ENCODE assay signal across 28 mouse cellular contexts in genomic region chr6:99368118-99368753, GRCm38 (mm10).
DNase-seq lines count a peak whose midpoint lies in the region; ATAC-seq and TF ChIP-seq lines count a peak whose summit lies in the region.
"Had no signal": no experiment of that assay in that cellular context is flagged by ENCODE, and none has a peak within 500 bp of the region (broad histone marks: within the 10 kb centered on the region; RNA-seq: fewer than 3 reads in every experiment).

No protein-coding gene starts in this region.

- H3K4me2 ChIP-seq in forebrain, embryonic 16.5 days (ENCODE audit: low read length), result no peak overlapping the region
- H3K4me2 ChIP-seq: forebrain, embryonic 15.5 days; heart, embryonic 12.5 days; kidney, embryonic 15.5 days; lung, embryonic 15.5 days; midbrain, embryonic 12.5 days; neural tube, embryonic 12.5 days had no signal

- H3K27ac ChIP-seq in bone marrow, adult 2 months (ENCODE audit: control insufficient read depth, insufficient read depth, low read depth, low read length, poor library complexity), result peak overlapping the region; percentile 53
- H3K27ac ChIP-seq in forebrain, embryonic 16.5 days (ENCODE audit: low read length), result no peak overlapping the region
- H3K27ac ChIP-seq: embryonic facial prominence, embryonic 10.5 days; forebrain, embryonic 15.5 days; kidney, embryonic 15.5 days; left cerebral cortex, adult 2 months; liver, embryonic 14.5 days; lung, embryonic 15.5 days; midbrain, embryonic 12.5 days; neural tube, embryonic 12.5 days had no signal

- no peaks in the 10 kb centered on the region for H3K9me3 ChIP-seq in forebrain, embryonic 16.5 days (ENCODE audit: control insufficient read depth, low read length)
- H3K9me3 ChIP-seq: embryonic facial prominence, embryonic 10.5 days; forebrain, embryonic 15.5 days; G1E; heart, embryonic 12.5 days; kidney, embryonic 15.5 days; lung, embryonic 15.5 days; midbrain, embryonic 12.5 days; neural tube, embryonic 12.5 days had no signal

- DNase-seq in heart, adult 11 months, result peak; percentile 70
- DNase-seq in heart, postnatal 25 days (ENCODE audit: low spot score), result no peak
- DNase-seq in A20 (ENCODE audit: low read depth, low spot score), result peak; percentile 70
- peak; percentile 26 for DNase-seq in naive thymus-derived CD4-positive, alpha-beta T cell, adult 2 months (ENCODE audit: low read depth)
- DNase-seq in layer of hippocampus, adult 8-10 months (ENCODE audit: low spot score in 2 of 2), result no peak
- DNase-seq in ovary, postnatal 10 days (ENCODE audit: low spot score), result no peak
- DNase-seq: adrenal gland, postnatal 36 days; cerebellum, adult 11 months; cerebellum, adult 9-11 months; gastrocnemius, postnatal 10 days; heart, adult 18-20 months; heart, postnatal 10 days; kidney, postnatal 36 days; lung, postnatal 4 days; right cerebral cortex, adult 18-20 months had no signal

- H3K36me3 ChIP-seq in forebrain, embryonic 16.5 days (ENCODE audit: control insufficient read depth, insufficient read depth), result no peaks in the 10 kb centered on the region; the same call in 1 of the 2 replicates
- H3K36me3 ChIP-seq: forebrain, embryonic 15.5 days; heart, embryonic 12.5 days; kidney, embryonic 15.5 days; lung, embryonic 15.5 days; neural tube, embryonic 12.5 days had no signal

- no peak for TF ChIP-seq POLR2A in bone marrow, adult 2 months (IDR thresholded peaks at IDR 0.05; ENCODE audit: borderline replicate concordance, control insufficient read depth, low read depth, low read length)

- intact Hi-C loops in heart, postnatal 25 days (cut with DNase I), result no loop called here

- ATAC-seq in forebrain, embryonic 16.5 days, result no peak
- ATAC-seq: forebrain, embryonic 15.5 days; intestine, postnatal 0 days had no signal

- peaks cover 2% of the 10 kb centered on the region for H3K4me1 ChIP-seq in bone marrow, adult 2 months (ENCODE audit: control insufficient read depth, insufficient read depth, low read length)
- no peaks in the 10 kb centered on the region; the same call in 1 of the 2 replicates for H3K4me1 ChIP-seq in forebrain, embryonic 16.5 days (replicated peaks; ENCODE audit: control insufficient read depth, insufficient read depth, low read length)
- H3K4me1 ChIP-seq: neural tube, embryonic 12.5 days had no signal

- WGBS in bone marrow, adult 2 months, result 32% methylated on average over 4 of the region's 4 CpGs
- 90% methylated on average over 4 of the region's 4 CpGs for WGBS in forebrain, embryonic 16.5 days

- H3K9ac ChIP-seq in forebrain, embryonic 16.5 days (replicated peaks; ENCODE audit: low read depth, low read length), result no peak overlapping the region
- H3K9ac ChIP-seq: forebrain, embryonic 15.5 days; heart, embryonic 12.5 days; kidney, embryonic 15.5 days; liver, embryonic 14.5 days; lung, embryonic 15.5 days; midbrain, embryonic 12.5 days; neural tube, embryonic 12.5 days had no signal

- H3K4me3 ChIP-seq in bone marrow, adult 2 months (replicated peaks; ENCODE audit: control insufficient read depth, low read depth, low read length), result no peak overlapping the region
- H3K4me3 ChIP-seq in forebrain, embryonic 16.5 days (replicated peaks; ENCODE audit: low read length), result no peak overlapping the region
- H3K4me3 ChIP-seq: embryonic facial prominence, embryonic 10.5 days; forebrain, embryonic 15.5 days; heart, embryonic 12.5 days; kidney, embryonic 15.5 days; left cerebral cortex, adult 2 months; lung, embryonic 15.5 days; midbrain, embryonic 12.5 days; neural tube, embryonic 12.5 days had no signal

- TF ChIP-seq CTCF in bone marrow, adult 2 months (IDR thresholded peaks at IDR 0.05; ENCODE audit: control insufficient read depth, insufficient read depth, low read length), result no peak

- no peaks in the 10 kb centered on the region for H3K27me3 ChIP-seq in forebrain, embryonic 16.5 days (replicated peaks; ENCODE audit: control insufficient read depth, insufficient read depth, low read length)
- H3K27me3 ChIP-seq: forebrain, embryonic 15.5 days; heart, embryonic 12.5 days; kidney, embryonic 15.5 days; lung, embryonic 15.5 days; midbrain, embryonic 12.5 days; neural tube, embryonic 12.5 days had no signal

Comparison
In these comparisons a context has a peak if more than half of its experiments do, and no peak if none do; other contexts are left out.
1. DNase-seq: peak in heart, adult 11 months (single experiment), A20 (single experiment) and naive thymus-derived CD4-positive, alpha-beta T cell, adult 2 months (single experiment); none in heart, postnatal 25 days (single experiment), layer of hippocampus, adult 8-10 months (0 of 2) and ovary, postnatal 10 days (single experiment).